Mouse (Mus musculus) bone marrow, adult 2 months (tissue): ENCODE results near the gene Zfp618.

Experiments used
- CTCF ChIP-seq: fragments of 200-500 bp; IDR thresholded peaks from 2 replicates; pipeline ENCODE4 v1.5.1; 2011; ENCODE audit warnings: low read length, control low read depth; ENCODE audit not compliant: control insufficient read depth, insufficient read depth
- POLR2A ChIP-seq: fragments of 200-500 bp; IDR thresholded peaks from 2 replicates; pipeline ENCODE4 v1.6.1; 2011; ENCODE audit warnings: low read depth, mild to moderate bottlenecking, control low read depth, low read length, borderline replicate concordance; ENCODE audit not compliant: control insufficient read depth

DNA sequence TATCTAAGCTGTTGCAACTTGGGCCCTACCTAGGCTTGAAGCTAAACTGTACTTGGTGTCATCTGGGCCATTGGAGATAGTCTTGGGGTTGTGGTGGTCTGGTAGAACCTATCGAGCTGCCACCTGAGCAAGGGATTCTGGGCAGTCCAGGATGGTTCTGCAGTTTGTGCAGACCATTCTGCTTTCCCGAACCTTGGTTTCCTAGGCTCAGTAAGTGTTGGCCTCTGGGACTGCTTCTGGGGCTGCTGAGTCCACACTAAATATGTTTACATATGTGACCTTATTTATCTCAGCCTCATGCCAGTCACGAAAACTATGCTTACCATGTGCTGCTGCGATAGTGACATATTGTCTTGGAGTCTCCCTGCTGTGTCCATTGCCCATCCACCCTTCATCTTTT lies 93.3 kb downstream of the Zfp618 start:
- TF ChIP-seq POLR2A (no peak), CTCF (no peak)
